Mouse (Mus musculus) adrenal gland, adult (tissue): Measurements from ENCODE around the gene Ptprt.
A peak's percentile ranks its signal among the peaks of the same experiment; 100 is the strongest.

Experiments
- DNase-seq, 2 experiments: peaks; one replicate each; pipeline ENCODE4 v3.0.0; 2022 to 2023; ENCODE audit warnings: low spot score in 1 of 2; ENCODE audit not compliant: inconsistent age in 2 of 2

Ptprt gene

DNA sequence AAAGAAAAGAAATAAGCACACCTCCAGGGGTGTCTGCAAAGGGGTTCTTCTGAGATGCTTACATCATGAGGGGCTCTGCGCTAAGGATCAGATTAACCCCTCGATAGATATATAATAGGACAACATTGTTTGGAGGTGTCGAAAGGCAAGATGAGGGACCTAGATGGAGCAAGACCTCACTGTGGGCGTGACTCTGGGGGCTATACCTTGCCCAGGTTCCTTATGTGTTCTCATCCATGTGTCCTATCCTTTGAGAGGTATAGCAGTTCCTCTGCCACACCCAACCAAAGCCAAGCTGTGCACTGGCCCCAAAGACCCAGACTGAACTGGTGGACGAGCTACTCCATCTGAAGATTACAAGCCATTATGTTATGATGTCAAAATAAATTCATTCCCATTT, 58.2 kb downstream of the Ptprt start:
- no peak for DNase-seq

DNA sequence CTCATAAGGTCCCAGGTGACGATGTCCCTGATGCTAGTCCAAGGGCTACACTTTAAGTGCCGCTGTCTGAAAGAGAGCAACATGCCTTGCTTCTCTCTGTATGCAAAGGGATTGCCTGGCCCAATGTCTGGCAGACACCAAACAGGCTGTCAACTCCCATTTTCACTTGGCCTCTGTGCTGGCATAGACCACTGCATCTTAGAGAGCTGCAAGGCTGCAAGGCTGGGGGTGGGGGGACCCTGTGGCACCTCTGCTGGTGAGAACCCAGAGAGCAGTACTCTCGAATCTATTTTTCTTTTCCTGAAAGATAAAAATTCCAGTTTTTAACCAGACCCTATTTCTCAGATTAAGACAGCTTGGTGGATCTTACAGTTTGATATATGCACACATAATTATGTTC, 69.6 kb downstream of the Ptprt start:
- DNase-seq: no peak

DNA sequence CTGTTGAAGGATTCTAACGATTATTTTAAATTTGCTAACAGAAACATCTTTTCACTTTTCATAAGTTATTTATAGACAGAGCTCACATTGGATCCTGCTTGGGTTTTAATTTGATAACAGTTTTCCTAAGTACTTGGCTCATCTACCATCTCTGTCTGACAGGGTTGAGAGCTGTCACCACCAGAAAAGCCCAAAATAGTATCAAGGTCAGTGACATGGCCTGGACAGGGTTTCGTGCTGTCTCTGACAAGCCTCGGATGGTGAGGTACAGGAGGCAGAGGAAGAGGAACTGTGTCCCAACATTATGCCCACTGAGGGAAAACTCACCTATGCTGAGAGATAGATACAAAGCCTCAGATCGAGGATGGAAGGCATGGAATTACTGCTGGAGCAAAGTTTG, 79.3 kb downstream of the Ptprt start:
- no peak for DNase-seq

DNA sequence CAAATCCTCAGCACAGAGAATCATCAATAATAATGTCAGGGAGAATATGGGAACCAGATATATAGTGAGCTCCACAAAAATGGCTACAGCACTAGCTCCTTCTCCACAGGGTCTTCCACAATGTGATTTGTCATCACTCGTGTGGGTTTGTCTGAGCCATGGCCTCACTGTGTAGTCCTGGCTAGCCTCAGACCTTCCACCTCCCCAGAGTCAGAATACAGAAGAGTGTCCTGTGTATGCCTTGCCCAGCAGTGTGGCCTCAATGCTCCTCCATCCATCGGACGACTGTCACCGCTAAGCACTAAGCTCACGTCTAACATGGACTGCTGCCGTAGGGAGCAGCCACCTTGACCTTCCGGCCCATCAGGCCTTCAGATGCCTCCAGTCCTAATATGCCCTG, 83.1 kb downstream of the Ptprt start:
- DNase-seq: no peak

DNA sequence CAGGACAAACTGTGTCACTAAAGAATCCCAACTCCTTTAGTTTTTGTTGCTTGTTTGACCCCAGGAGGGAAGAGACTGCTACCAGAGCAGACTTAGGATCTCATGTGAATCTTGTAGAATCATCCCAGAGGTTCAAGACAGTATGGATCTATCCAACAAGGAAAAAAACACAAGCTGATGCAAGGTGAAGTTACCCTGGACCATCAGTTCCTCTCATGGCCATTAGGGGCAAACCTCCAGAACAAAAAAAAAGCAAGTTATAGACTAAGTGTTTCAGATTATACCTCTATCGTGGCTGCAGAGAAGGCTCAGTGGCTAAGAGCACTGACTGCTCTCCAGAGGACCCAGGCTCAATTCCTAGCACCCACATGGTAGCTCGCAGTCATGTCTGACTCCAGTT, 88.1 kb downstream of the Ptprt start:
- no peak for DNase-seq

DNA sequence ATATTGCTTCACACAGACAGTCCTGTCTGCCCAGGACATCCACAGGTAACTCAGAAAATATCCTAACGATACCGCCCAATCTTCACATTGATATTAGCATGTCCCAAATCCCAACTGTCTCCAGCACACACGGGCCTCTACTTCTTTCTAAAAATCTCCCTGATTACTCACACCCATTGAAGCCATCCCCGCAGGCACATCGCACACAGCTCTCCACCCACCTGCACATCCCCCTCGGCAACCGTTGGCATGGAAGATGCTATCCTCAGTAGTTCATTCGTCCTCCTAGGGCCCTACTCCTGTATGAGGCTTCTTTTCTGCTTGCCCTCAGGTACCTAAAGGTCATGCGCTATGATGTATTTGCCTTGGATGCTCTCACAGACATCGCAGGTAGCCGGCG, 89.9 kb downstream of the Ptprt start:
- no peak for DNase-seq

DNA sequence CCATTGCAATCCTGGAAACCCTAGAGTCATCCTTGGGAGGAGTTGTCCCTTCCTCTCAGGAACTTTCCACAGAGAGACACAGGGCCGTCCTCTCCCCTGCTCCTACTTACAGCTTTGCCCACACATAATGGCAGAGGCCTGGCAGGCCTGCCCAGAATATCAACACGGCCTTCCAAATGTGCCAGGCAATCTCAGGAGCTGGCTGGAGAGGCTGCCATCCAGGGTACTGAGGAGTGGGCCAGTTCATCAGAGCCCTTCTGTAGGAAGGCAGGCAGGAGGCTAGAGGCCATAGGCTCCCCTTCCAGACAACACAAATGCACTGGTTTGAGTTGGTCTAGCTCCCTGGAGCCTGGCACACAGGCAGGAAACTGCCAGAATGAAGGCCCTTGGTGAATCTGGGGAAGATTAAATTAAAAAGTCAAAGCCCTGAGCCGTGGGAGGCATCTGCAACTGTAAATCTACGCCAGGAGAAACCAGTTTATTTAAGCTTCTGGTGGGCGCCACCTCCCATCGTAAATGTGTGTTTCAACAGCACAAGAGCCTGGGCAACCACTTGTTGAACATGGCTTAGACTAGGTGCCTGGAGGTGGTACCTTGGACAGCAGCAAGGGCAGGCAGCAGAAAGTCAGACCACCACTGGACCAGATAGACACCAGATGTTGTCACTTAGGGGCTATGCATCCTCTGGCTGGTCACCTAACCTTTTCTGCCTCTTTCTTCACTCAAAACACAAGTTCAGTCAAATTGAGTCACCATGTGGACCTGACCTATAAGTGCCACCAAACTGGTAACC, 92.4 kb downstream of the Ptprt start:
- no peak for DNase-seq

DNA sequence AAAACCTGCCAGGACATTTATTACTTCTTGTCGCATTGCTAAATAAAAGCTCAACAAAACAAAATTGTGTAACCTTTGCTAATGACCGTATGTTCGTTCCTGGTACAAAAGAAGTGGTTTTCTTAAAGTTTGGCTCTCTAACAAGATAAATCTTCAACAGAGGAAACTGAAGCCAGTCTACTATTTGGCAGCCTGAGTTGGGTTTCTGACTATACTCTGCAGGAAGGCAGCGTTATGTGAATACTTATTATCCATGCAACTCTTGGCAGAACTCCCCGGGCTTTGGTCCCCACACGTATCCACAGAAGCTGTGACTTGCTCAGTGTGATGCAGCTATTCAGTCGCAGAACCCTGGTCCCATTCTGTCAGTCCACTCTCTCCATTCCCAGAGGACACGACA, 112.6 kb downstream of the Ptprt start:
- no peak for DNase-seq

DNA sequence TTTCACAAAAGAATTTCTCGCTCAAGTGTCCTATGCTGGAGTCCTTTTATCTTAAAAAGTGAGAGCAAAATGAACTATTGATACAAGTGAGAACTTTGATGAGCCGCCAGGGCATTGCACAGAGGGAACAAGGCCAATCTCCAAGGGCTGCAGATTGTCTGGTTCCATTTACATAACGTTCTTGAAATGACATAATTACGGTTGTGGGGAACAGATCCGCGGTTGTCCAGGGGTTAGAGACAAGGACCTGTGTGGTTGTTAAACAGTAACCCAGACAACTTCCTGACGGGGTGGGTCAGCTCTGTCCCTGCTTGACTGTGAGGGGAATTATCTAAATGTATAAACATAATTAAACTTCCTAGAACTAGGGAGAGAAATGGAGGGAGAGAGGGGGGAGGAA, 129.3 kb downstream of the Ptprt start:
- peak in 1 of 2 experiments; percentile 41 for DNase-seq

DNA sequence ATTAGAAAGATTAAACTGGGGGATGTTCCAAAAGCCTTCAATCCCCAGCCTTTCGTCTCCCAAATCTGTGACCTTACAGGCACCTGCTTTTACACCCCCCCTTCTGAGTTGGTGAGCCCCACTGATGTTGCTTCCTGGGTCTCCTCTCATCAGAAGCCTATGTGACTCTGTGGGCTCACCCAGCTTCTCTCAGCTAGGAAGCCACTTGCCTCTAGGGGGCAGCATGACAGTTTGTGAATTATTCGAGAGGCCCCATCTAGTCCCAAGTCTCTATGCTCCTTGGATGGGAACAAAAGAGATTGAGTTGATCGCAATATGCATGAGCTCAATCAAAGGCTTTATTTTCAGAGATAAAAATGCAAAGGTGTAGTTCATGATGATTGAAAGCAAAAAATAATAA, 132.0 kb downstream of the Ptprt start:
- peak in 1 of 2 experiments; percentile 26 for DNase-seq

DNA sequence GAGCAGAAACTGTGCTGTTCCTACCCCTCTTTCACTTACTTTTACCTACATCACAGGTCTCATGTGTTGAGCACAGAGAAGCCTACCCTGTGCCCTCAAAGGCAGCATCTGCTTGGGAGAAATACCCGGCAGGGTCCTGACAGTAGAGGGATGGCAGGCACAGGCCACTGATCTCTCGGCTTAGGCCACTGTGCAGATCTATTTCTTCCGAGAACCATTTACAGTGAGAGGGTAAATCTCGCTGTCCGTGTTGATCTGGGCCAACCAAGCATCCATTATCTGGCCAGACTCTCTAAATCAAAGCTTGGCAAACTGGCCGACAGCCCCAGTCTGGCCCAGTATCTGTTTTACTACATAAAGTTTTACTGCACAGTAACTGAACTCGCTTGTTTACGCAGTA, 145.0 kb downstream of the Ptprt start:
- DNase-seq: no peak

DNA sequence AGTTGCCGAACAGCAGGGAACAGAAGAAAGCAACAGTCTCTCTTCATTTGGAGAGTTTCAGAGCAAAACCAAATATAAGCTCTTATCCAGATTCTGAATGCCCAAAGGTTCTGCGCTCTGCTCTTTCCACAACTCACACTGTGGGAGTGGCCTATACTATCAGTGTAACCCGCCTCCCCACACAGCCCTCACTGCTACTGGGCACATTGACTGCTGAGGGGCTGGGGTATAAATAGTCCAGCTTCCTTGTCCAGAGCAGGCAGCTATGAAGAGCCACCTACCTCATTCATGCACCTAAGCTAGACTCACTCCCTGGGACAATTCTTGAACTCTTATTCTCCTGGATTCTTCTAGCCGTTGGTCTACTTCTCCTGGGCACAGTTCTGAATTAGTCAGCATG, 147.9 kb downstream of the Ptprt start:
- DNase-seq: no peak

DNA sequence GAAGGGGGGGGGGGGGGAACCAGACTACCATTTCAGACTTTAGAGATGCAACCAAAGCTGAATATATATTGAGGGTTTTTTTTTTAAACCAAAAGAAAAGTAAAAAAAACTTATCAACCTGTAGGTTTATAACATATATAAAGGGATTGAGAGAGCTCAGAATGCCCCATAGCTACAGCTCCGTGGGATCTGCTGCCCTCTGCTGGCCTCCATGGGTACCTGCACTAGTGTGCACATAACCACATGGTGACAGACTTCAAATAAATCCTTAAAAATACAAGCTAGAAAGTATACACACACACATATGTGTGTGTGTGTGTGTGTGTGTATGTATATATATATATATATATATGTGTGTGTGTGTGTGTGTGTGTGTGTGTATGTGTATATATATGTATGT, 148.9 kb downstream of the Ptprt start:
- no peak for DNase-seq

DNA sequence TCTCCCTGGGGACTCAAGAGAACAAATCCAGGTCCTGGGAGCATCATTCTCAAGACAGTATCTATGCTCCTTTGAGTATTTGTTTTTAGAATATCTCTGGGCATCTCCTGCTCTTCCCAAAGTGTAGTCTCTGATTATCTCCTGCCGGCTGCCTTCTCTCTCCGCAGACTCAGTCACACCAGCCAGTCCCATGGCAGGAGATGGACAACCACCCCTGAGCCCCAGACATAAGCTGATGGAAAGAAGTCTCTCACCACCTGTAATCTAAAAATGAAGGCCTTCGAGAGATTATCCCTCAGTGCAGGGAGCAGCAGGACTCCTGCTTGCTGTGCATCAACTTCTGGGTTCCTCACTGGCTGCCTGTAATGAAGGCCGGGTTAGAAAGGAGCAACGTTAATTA, 151.9 kb downstream of the Ptprt start:
- no peak for DNase-seq

DNA sequence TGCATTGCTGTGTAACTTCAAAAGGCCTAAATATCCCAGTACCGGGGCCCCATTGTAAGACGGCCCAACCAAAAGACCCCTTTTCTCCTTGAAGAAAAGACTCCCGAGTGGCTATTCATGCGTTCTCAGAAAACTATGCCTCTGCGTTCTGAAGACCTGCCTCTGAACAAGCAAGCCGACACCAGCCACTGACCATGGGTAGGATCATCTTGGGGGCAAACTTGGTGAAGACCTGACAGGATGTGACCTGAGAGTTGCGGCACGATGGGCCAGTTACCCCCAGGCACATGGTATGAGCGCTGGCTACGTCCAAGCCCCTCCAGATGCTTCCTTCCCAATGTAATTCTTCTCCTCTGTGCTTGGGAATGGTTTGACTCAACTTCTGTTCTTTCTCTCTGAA, 153.3 kb downstream of the Ptprt start:
- DNase-seq: no peak

DNA sequence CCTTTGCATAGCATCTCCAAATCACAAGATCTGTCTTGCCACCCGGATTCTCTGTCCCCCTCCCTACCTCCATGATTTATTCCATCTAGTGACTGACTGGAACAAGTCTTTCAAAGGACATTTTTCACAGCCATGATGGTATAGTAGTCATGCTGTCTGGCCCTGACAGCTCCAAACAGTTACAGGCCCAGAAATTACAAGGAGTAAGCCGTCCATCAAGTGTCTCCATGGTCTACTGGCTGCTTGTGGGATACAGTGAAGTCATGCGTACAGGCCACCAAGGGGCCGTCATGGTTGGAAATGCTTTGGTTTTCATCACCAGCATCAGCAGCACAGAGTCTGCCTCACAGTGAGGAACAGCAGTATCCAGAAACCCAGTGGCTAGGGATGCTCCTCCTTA, 156.1 kb downstream of the Ptprt start:
- no peak for DNase-seq

DNA sequence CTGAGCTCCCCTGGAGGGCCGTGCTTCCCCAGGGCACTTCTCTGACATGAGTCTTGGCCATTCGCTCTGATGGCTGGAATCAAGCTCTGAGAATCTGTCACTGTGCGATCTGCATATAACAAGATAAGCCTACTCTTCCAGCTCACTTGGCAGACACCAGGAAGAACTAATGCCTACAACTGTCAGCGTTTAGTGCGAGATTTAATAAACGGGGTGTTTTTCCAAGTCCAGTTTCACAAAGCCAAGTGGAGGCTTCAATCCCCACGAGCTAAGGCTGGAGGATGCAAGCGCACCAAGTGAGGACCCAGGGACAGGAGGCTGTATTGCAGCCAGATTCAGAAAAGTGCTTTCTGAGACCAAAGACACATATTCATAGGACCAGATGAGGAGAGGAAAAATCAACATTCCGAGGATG, 161.4 kb downstream of the Ptprt start:
- no peak for DNase-seq

DNA sequence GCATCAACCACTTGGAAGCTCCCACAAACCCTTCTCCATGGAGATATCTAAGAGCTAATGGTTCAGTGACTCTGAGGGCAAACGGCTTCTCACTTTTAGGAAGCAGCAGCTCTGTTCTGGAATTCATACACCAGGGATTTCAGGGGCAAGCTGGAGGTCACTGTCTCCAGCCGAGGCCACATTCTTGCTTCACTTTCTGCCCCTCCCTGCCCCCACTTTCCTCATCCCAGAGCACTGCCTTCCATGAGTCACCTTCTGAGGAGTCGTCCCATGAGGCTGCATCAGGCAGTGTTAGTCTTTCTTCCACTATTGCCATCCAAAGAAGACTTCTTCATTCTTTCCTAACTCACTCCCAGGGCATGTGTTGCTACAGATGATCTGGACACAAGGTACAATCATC, 162.8 kb downstream of the Ptprt start:
- DNase-seq: peak; percentile 21 to 73

DNA sequence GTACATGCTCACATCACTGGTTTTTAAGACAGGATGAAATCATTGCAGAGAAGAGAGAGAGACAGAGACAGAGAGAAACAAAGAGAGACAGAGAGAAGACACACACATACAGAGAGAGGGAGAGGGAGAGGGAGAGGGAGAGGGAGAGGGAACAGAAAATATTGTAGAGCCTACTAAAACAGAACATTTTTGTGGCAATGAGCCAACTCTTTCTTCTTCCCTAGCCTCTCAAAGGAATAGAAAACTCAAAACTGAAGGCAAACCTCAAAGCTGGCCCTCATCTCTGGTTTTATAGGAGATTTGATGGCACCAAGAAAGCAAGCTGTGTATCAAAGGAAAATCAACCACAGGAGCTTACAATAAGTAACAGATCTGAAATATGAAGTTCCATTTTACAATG, 176.9 kb downstream of the Ptprt start:
- DNase-seq: no peak

DNA sequence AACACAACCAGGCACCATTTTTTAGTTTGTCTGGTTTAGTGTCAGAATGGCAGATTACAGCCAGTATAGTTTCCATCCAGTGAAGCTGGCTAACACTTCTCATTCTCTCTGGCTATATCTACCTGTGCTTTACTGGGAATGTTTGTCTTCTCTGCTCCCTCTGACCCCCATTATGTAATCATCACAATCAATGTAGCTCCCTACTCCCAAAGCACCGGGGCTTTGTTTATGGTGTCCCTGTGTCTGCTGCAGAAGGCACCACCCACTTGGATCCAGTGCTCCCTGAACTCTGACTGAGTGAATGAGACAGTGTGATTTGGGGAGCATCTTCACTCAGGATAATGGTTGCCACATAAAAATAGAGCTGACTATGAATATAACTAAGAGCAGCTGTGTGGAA, 217.8 kb downstream of the Ptprt start:
- DNase-seq: no peak

DNA sequence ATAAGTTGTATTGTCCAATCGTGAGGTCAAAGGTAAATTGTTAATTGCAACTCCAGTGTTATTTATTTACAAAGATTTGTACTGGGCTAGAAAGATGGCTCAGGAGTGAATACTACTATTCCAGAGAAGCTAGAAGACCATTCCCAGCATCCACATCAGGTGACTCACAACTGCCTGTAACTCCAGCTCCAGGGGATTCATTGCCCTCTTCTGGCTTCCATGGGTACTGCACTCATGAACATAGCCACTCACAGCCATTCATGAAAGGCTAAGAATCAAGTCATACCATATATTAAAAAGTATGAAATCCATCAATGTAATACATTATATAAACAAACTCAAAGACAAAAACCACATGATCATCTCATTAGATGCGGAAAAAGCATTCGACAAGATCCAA, 224.3 kb downstream of the Ptprt start:
- DNase-seq: peak in 1 of 2 experiments; percentile 25

DNA sequence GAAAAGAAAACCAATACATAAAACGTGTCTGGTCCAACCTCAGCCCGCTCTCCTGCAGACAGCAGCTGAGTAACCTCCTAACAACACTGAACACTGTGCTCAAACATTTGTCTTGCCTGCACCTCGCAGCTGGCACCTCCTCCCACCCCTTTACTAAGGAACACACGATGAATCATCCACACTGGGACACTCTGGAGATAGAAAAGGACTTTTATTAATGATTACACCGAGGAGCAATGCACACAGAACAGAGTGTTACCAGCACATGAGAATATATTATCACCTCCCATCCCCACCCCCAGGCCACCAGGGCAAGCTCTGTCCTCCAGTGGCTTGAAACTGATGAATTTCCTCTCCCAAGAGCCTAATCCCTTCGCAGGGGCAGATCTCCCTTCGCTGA, 230.8 kb downstream of the Ptprt start:
- peak; percentile 3 to 16 for DNase-seq

DNA sequence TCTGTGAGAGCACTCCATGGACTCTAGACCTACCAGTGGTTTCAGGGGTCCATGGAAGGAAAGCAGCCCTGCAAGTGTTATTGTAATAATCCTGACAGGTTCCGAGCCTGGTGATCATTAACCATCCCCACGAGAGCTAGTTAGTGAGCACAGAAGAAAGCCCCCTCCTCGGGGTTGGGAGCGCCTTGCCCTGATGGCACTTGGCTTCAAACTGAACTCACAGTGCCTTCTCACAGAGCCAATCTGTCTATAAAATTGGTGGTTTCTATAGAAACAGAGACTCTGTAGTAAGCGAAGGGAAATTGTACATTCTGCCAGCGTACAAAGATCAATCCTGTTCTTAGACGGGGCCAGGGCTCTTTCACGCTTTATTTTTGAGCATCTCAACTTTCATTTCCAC, 234.8 kb downstream of the Ptprt start:
- no peak for DNase-seq
